In the genomic region with DNA sequence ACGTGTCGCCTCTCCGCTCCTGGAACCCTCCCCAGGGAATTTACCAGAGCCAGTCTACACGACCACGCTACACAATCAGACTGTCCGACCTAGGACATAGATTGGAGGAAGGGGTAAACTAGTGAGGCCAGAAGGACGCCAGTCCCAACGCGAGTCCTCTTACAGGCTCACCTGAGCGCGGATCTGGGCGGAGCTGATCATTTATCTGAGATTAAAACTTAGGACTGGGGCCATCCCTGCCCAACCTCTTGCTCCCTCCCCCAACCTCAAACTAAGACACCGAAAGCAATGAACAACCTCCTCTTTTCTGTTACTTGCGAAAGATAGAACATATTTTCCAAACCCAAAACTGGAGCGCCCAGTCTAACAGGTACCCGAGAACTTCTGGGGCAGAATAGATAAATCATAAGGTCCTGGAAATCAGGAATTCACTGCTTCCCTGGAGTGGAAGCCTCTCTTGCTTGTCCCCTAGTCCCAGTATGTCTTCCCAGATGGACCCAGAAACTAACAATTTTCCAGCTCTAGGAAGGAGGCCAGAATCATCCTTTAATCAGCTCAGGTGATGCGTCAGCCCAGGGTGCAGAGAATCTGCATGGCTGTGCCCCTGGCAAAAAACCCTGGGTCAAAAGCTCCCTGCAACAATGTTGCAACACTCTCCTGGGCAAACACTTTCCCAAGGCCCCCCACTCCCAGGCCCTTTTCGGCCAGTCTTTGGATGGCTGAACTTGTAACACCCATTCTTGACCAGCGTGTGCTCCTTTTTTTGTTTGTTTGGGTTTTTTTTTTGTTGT, we compare ENCODE assay signal across 7 mouse cellular contexts. TPM values are rescaled to one million over a fixed set of nuclear protein-coding genes. Genes with fewer than 3 reads are reported as not detected.
A peak's percentile ranks its signal among the peaks of the same experiment; 100 is the strongest.
DNase-seq lines count a peak whose midpoint lies in the region; ATAC-seq and TF ChIP-seq lines count a peak whose summit lies in the region.

No protein-coding gene starts in this region.

- peak overlapping the region; percentile 78 for H3K4me3 ChIP-seq in lung, embryonic 14.5 days (ENCODE audit: low read depth, low read length)
- peak overlapping the region; percentile 20 for H3K4me3 ChIP-seq in embryonic fibroblast, embryonic 13.5 days (ENCODE audit: insufficient read depth, low read length)
- peak overlapping the region; percentile 77 for H3K4me3 ChIP-seq in intestine, embryonic 15.5 days (replicated peaks)
- H3K4me3 ChIP-seq in neural tube, embryonic 14.5 days (ENCODE audit: low read depth, low read length): peak overlapping the region; percentile 84

- H3K9me3 ChIP-seq in lung, embryonic 14.5 days (ENCODE audit: low read depth, low read length): no peaks in the 10 kb centered on the region
- H3K9me3 ChIP-seq in intestine, embryonic 15.5 days: no peaks in the 10 kb centered on the region
- no peaks in the 10 kb centered on the region for H3K9me3 ChIP-seq in neural tube, embryonic 14.5 days (ENCODE audit: control insufficient read depth, low read length)

- H3K4me2 ChIP-seq in lung, embryonic 14.5 days: peak overlapping the region; percentile 95
- peak overlapping the region; percentile 91 for H3K4me2 ChIP-seq in intestine, embryonic 15.5 days (replicated peaks)
- peak overlapping the region; percentile 91 for H3K4me2 ChIP-seq in neural tube, embryonic 14.5 days (ENCODE audit: low read depth, low read length)

- H3K27me3 ChIP-seq in lung, embryonic 14.5 days (ENCODE audit: insufficient read depth, low read length): no peaks in the 10 kb centered on the region
- no peaks in the 10 kb centered on the region for H3K27me3 ChIP-seq in intestine, embryonic 15.5 days (replicated peaks)
- H3K27me3 ChIP-seq in neural tube, embryonic 14.5 days (ENCODE audit: control insufficient read depth, insufficient read depth, low read length): no peaks in the 10 kb centered on the region

- no peak; the same call in 1 of the 2 replicates for ATAC-seq in lung, embryonic 14.5 days (ENCODE audit: insufficient read depth)
- ATAC-seq in intestine, embryonic 15.5 days: peak; percentile 37; the same call in 1 of the 2 replicates
- ATAC-seq in neural tube, embryonic 14.5 days (ENCODE audit: low read depth): no peak; the same call in 1 of the 2 replicates

- 19% methylated on average over 19 of the region's 19 CpGs for WGBS in lung, embryonic 14.5 days
- 22% methylated on average over 19 of the region's 19 CpGs for WGBS in intestine, embryonic 15.5 days
- WGBS in neural tube, embryonic 14.5 days: 29% methylated on average over 19 of the region's 19 CpGs

- H3K9ac ChIP-seq in lung, embryonic 14.5 days: peak overlapping the region; percentile 57
- peak overlapping the region; percentile 52 for H3K9ac ChIP-seq in intestine, embryonic 15.5 days
- H3K9ac ChIP-seq in neural tube, embryonic 14.5 days (replicated peaks; ENCODE audit: low read depth, low read length): peak overlapping the region; percentile 75

- no peak for TF ChIP-seq POLR2A in embryonic fibroblast, embryonic 13.5 days (IDR thresholded peaks at IDR 0.05; ENCODE audit: low read depth, low read length)

- H3K27ac ChIP-seq in lung, embryonic 14.5 days (ENCODE audit: low read depth): peak overlapping the region; percentile 72
- peak overlapping the region; percentile 53 for H3K27ac ChIP-seq in embryonic fibroblast, embryonic 13.5 days (ENCODE audit: insufficient read depth, low read length)
- peak overlapping the region; percentile 76 for H3K27ac ChIP-seq in intestine, embryonic 15.5 days
- H3K27ac ChIP-seq in neural tube, embryonic 14.5 days (ENCODE audit: low read depth, low read length): peak overlapping the region; percentile 86

- no peak for TF ChIP-seq CTCF in lung, embryonic 14.5 days (IDR thresholded peaks at IDR 0.05; ENCODE audit: low read depth)
- TF ChIP-seq CTCF in embryonic fibroblast, embryonic 13.5 days (IDR thresholded peaks at IDR 0.05; ENCODE audit: borderline replicate concordance, insufficient read depth, low read length): no peak

- H3K36me3 ChIP-seq in lung, embryonic 14.5 days (ENCODE audit: insufficient read depth): peaks cover 7% of the 10 kb centered on the region
- H3K36me3 ChIP-seq in intestine, embryonic 15.5 days: 0 out of 2 replicates have a peak, but pooled peaks cover 5% of the 10 kb centered on the region
- no peaks in the 10 kb centered on the region; the same call in 1 of the 2 replicates for H3K36me3 ChIP-seq in neural tube, embryonic 14.5 days (ENCODE audit: control insufficient read depth, insufficient read depth, low read length)

- DNase-seq in lung, embryonic 14.5 days: no peak
- DNase-seq in lung, adult 18-20 months: no peak
- no peak for DNase-seq in natural killer cell, adult 2 months (ENCODE audit: low spot score in 2 of 2)
- DNase-seq in yolk sac, embryonic 10.5 days (ENCODE audit: low spot score): no peak

- H3K4me1 ChIP-seq in lung, embryonic 14.5 days (ENCODE audit: insufficient read depth): peaks cover 16% of the 10 kb centered on the region; the same call in 1 of the 2 replicates
- peaks cover 12% of the 10 kb centered on the region; the same call in 1 of the 2 replicates for H3K4me1 ChIP-seq in embryonic fibroblast, embryonic 13.5 days (ENCODE audit: control insufficient read depth, insufficient read depth, low read length)
- peaks cover 37% of the 10 kb centered on the region for H3K4me1 ChIP-seq in intestine, embryonic 15.5 days (replicated peaks)
- peaks cover 29% of the 10 kb centered on the region for H3K4me1 ChIP-seq in neural tube, embryonic 14.5 days (ENCODE audit: control insufficient read depth, insufficient read depth, low read length)

RNA-seq across cellular contexts. Expression of a gene that starts 0.8 kb away (rescaled TPM):
- polyA plus RNA-seq in lung, embryonic 14.5 days (2014; fragmentation: Nextera tagmentation; extraction: Ambion mirVana): 140 and 146 TPM in 2 replicates
- 111 and 143 TPM in 2 replicates for polyA plus RNA-seq in embryonic fibroblast, embryonic 13.5 days (2011; ENCODE audit: insufficient read length, low read depth, missing spikeins)
- 146 and 153 TPM in 2 replicates for polyA plus RNA-seq in intestine, embryonic 15.5 days (2015; fragmentation: Nextera tagmentation; extraction: Ambion mirVana)
- 191 and 250 TPM in 2 replicates for polyA plus RNA-seq in neural tube, embryonic 14.5 days (2014; fragmentation: Nextera tagmentation; extraction: Ambion mirVana)

RNA-seq across cellular contexts. Expression of a gene that starts 16.8 kb away (rescaled TPM):
- polyA plus RNA-seq in lung, embryonic 14.5 days (2014; fragmentation: Nextera tagmentation; extraction: Ambion mirVana): 0.74 and 0.87 TPM in 2 replicates
- 0.20 TPM in 1 of 2 replicates, not detected in the other for polyA plus RNA-seq in embryonic fibroblast, embryonic 13.5 days (2011; ENCODE audit: insufficient read length, low read depth, missing spikeins)
- polyA plus RNA-seq in intestine, embryonic 15.5 days (2015; fragmentation: Nextera tagmentation; extraction: Ambion mirVana): 0.19 and 0.20 TPM in 2 replicates
- polyA plus RNA-seq in neural tube, embryonic 14.5 days (2014; fragmentation: Nextera tagmentation; extraction: Ambion mirVana): 1.7 and 2.2 TPM in 2 replicates

RNA-seq across cellular contexts. Expression of a gene that starts 46.1 kb away (rescaled TPM):
- 24.4 and 25.4 TPM in 2 replicates for polyA plus RNA-seq in lung, embryonic 14.5 days (2014; fragmentation: Nextera tagmentation; extraction: Ambion mirVana)
- 10.1 and 10.6 TPM in 2 replicates for polyA plus RNA-seq in embryonic fibroblast, embryonic 13.5 days (2011; ENCODE audit: insufficient read length, low read depth, missing spikeins)
- polyA plus RNA-seq in intestine, embryonic 15.5 days (2015; fragmentation: Nextera tagmentation; extraction: Ambion mirVana): 32.1 and 34.4 TPM in 2 replicates
- polyA plus RNA-seq in neural tube, embryonic 14.5 days (2014; fragmentation: Nextera tagmentation; extraction: Ambion mirVana): 41.1 and 49.3 TPM in 2 replicates

RNA-seq across cellular contexts. Expression of a gene that starts 56.0 kb away (rescaled TPM):
- polyA plus RNA-seq in lung, embryonic 14.5 days (2014; fragmentation: Nextera tagmentation; extraction: Ambion mirVana): 10.9 and 12.3 TPM in 2 replicates
- polyA plus RNA-seq in embryonic fibroblast, embryonic 13.5 days (2011; ENCODE audit: insufficient read length, low read depth, missing spikeins): 20.9 and 21.4 TPM in 2 replicates
- polyA plus RNA-seq in intestine, embryonic 15.5 days (2015; fragmentation: Nextera tagmentation; extraction: Ambion mirVana): 5.7 and 5.9 TPM in 2 replicates
- 15.7 and 16.1 TPM in 2 replicates for polyA plus RNA-seq in neural tube, embryonic 14.5 days (2014; fragmentation: Nextera tagmentation; extraction: Ambion mirVana)

Comparison
In these comparisons a context has a peak if more than half of its experiments do, and no peak if none do; other contexts are left out.
1. H3K4me3 ChIP-seq: peak in every context shown above with its lines; median percentile 84 in neural tube, embryonic 14.5 days; 78 in lung, embryonic 14.5 days; 77 in intestine, embryonic 15.5 days; 20 in embryonic fibroblast, embryonic 13.5 days.